Mouse (Mus musculus) yolk sac, embryonic 10.5 days (tissue): Measurements from ENCODE around the gene Trex2.

ENCODE experiments used
- DNase-seq: peaks from one replicate; pipeline ENCODE4 v3.0.0-alpha.2; 2017; ENCODE audit warnings: low spot score

Trex2 gene

GRCm38 (mm10) chrX:73435252-73435651 lies at the start of gene Trex2:
TSS of gene Trex2 (minus strand) at chrX:73435344.
- peak; percentile 2 for DNase-seq

- DNase-seq = no peak
Observed at GRCm38 (mm10) chrX:73484870-73485269, 49.7 kb upstream of the Trex2 start.

DNA sequence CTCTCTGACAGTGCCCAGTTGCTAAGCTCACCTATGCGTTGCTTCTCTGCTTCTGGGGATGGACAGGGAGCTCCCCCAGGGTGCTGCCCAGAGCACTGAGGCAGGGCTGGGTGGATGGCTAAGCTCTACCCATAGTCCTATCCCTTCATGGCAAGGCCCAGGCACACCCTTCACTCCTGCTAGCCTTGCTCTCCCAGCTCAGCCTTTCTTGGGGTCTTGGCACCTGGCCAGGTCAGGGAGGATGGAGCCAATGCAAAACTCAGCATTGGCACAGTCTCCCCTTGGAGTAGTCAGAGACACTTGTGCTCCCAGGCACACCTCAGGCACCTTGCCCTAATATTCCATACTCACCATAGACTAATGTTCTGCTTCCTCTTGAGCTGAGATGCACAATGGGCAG lies 48.9 kb upstream of the Trex2 start:
- no peak for DNase-seq

DNA sequence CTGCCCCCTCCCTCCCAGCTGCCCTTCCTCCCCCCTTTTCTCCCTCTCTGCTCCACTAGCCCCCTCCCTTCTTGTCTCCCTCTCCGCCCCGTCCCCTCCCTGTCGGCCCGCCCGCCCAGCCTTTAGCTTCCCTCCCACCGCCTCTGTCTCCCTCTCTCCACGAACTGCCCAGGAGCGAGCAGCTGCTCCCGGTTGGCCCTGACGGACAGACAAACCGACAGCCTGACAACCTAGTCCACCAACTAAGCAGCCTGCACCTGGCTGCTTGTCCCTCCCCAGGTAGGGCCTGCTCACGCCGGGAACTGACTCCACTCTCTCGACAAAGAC lies 48.3 kb upstream of the Trex2 start, which contains the start of gene Bgn:
Gene Bgn, plus strand, starts transcription at position 119 of the 327 bp plus-strand sequence.
- DNase-seq = peak; percentile 18

- DNase-seq = no peak
Observed at GRCm38 (mm10) chrX:73482643-73483483, 47.7 kb upstream of the Trex2 start.

GRCm38 (mm10) chrX:73480334-73480733 lies 45.2 kb upstream of the Trex2 start:
- no peak for DNase-seq

DNA sequence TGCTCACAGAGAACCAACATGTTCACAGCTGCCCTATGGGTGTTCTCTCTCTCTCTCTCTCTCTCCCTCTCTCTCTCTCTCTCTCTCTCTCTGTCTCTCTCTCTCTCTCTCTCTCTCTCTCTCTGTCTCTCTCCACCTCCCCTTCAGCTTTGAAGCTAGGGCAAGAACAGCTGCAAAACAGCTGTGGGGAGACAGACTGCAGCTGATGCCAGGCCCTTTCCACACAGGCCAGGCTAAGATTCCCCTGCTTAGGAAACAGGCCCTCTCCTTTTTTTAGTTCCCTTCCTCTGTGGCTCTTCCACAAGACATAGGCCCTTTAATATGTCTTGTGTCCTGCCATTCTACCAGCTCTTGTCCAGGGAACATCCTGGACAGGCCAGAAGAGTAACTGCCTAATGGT lies 44.5 kb upstream of the Trex2 start:
- no peak for DNase-seq

DNA sequence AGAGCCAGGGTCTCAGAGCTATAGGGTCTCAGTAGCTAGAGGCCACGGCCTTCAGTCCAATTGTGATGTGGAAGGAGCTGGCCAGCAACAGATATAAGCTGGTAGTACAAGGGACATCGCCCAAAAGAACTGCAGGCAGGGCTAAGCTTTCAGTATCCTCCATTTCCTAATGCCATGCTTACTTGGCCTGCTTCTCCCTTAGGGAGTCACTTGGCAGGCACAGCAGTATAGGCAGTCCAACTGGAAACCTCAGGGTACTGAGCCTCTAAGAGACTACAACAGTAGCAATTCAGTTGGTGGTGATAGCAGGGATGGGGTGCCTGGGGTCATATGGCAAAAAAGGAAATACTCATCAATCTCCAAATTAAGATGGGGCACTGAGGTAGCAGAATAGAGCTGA lies 42.4 kb upstream of the Trex2 start:
- DNase-seq = no peak

DNA sequence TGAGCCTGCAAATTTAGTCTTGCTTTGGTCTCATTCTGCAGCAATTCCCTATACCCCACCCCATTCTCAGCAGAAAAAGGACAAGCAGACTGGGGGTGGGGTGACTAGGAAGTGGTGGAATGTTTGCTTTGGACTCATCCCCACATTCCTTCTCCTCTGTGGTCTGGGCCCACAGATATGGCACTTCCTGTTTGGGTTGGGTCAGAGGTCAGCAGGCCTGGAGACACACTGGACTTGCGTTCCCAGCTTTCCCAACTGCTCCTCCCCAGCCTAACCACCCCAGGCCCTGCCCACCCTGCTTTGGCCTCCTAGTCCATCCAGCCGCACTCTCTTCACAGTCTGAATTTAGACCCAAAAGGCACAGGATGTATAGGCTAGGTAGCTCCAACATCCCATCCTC lies 41.5 kb upstream of the Trex2 start:
- DNase-seq = peak; percentile 80

DNA sequence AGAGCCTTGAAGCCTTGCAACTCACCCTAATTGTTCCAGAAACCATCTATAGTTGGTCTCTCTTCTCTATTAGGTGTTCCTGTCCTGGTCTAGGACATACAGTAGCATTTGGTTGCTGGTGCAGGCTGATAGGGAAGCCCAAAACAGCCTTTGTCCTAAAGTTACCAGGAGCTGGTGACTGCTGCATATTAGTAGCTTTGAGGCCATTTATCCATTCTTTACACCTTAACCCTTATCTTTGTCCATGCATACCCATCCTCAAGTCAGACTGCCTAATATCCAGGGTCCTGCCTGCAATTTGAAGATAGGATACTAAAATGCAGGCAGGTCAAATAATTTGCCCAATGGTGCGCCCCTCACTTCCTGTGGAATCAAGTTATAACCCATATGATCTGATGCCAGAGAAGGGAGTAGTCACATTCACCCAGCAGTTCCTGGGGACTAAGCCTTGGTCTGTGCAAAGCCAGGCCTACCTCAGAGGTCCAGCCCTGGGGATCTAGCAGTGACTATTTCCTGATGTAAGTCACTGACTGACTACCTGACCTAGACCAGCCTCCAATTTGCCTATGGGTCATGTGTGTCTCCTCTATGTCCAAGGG lies 40.6 kb upstream of the Trex2 start:
- DNase-seq = no peak

GRCm38 (mm10) chrX:73474340-73475165 lies 39.4 kb upstream of the Trex2 start:
- no peak for DNase-seq

GRCm38 (mm10) chrX:73471764-73472163 lies 36.6 kb upstream of the Trex2 start:
- DNase-seq = no peak

DNA sequence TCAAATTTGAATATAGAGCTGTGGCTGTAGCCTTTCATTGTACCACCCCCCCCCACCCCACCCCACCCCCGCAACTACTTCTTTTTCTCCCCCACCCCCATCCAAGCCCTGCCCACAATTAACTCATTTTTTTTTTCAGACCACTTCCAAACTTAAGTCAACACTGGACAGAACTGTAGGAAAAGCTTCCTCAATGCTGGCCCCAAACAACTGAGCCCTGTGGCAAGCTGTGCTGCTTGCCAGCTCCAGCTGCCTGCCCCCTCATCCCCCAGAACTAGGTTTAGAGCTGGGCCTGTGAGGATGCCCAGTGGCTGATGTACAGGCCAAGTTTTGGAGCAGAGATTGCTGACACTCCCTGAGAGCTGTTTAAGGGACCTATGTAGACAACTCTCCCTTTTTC lies 33.6 kb upstream of the Trex2 start:
- no peak for DNase-seq

GRCm38 (mm10) chrX:73468330-73468729 lies 33.2 kb upstream of the Trex2 start:
- DNase-seq = no peak

GRCm38 (mm10) chrX:73467446-73468241 lies 32.5 kb upstream of the Trex2 start:
- DNase-seq = no peak

GRCm38 (mm10) chrX:73465483-73466186 lies 30.5 kb upstream of the Trex2 start:
- DNase-seq = no peak

- DNase-seq = no peak
Observed at GRCm38 (mm10) chrX:73460792-73461191, 25.6 kb upstream of the Trex2 start.

DNA sequence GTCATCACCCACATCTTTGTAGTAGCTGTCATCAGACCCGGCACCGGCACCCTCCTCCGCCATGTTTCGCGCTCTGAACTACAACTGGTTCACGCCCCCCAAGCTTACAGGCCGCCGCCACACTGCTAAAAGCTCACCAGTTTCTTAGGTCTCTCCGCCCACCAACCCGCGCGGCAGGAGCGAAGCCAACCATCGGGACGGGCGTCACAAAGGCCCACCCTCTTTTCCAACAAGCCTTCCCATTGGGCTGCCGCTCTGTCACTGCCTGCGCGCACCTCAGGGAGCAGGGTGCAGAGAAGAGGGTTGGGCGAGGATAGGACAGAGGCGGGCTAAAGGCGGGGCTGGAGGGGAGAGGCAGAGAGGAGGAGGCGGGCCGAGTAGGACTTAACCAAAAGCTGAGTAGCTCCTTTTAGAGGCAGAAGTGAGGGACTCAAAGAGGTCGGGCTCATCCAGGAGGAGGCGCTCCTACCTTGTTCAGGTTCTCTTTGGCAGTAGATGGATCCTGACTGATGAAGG lies 23.8 kb upstream of the Trex2 start, which contains the start of gene Haus7:
Gene Haus7, minus strand, starts transcription at position 168 of the 516 bp plus-strand sequence.
- peak; percentile 96 for DNase-seq

GRCm38 (mm10) chrX:73451949-73452348 lies 16.8 kb upstream of the Trex2 start:
- no peak for DNase-seq

DNA sequence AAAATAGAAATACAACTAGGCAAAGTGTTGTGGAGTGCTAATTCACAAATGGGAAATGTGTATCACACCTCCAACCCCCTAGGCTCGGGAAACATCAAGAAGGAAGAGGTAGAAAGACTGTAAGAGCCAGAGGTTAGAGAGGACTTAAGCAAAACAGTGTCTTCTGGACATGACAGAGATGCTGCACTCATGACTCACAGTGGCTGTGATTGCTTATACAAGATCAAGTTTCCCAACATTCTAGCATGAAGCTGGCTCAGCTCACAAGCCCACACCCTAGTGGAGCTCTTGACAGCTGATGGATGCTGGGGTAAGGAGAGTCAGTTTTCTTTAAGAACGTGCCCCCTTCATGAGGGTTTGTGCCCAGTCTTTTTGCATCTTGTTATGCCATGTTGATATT lies 6.3 kb upstream of the Trex2 start:
- no peak for DNase-seq

GRCm38 (mm10) chrX:73432850-73433249 lies 2.3 kb downstream of the Trex2 start:
- no peak for DNase-seq
